Mouse (Mus musculus) intestine, postnatal 0 days (tissue): ENCODE data around the gene Myo9b. TPM values are rescaled to one million over a fixed set of nuclear protein-coding genes. Genes with fewer than 3 reads are reported as not detected.
A peak's percentile ranks its signal among the peaks of the same experiment; 100 is the strongest.
"Not testable (repeated sequence)": the region's sequence is repeated elsewhere in the genome, so short reads cannot be mapped to it uniquely, and the experiment has no call there.

ENCODE experiments used
- ATAC-seq: fragments of 200-750 bp; cut with Nextera tagmentation; 2 replicates; pipeline ENCODE4 v1.8.0; 2017; ENCODE audit warnings: mild to moderate bottlenecking, moderate TSS enrichment, moderate library complexity
- H3K27ac ChIP-seq: fragments of 300-500 bp; sonication (generic); 2 replicates; pipeline ENCODE4 v1.5.1; 2014; ENCODE audit warnings: mild to moderate bottlenecking, low read depth, low read length, moderate library complexity
- H3K27me3 ChIP-seq: fragments of 300-500 bp; sonication (generic); replicated peaks from 2 replicates; pipeline ENCODE4 v1.6.1; 2014; ENCODE audit warnings: low read length, mixed read lengths; ENCODE audit not compliant: control insufficient read depth, insufficient read depth
- H3K36me3 ChIP-seq: fragments of 300-500 bp; sonication (generic); 2 replicates; pipeline ENCODE4 v1.6.1; 2014; ENCODE audit warnings: mild to moderate bottlenecking, moderate library complexity; ENCODE audit not compliant: control insufficient read depth, insufficient read depth
- H3K4me1 ChIP-seq: fragments of 300-500 bp; sonication (generic); replicated peaks from 2 replicates; pipeline ENCODE4 v1.6.1; 2014; ENCODE audit warnings: antibody characterized with exemption, low read length, mixed read lengths; ENCODE audit not compliant: control insufficient read depth, insufficient read depth
- H3K4me2 ChIP-seq: fragments of 300-500 bp; sonication (generic); replicated peaks from 2 replicates; pipeline ENCODE4 v1.6.1; 2014; ENCODE audit warnings: low read depth, mild to moderate bottlenecking, moderate library complexity
- H3K4me3 ChIP-seq: fragments of 300-500 bp; sonication (generic); 2 replicates; pipeline ENCODE4 v1.5.1; 2014; ENCODE audit warnings: low read depth, low read length
- H3K9ac ChIP-seq: fragments of 300-500 bp; sonication (generic); 2 replicates; pipeline ENCODE4 v1.6.1; 2014; ENCODE audit warnings: mild to moderate bottlenecking, low read depth, low read length
- H3K9me3 ChIP-seq: fragments of 300-500 bp; sonication (generic); 2 replicates; pipeline ENCODE4 v1.6.1; 2016; ENCODE audit warnings: mixed run types; ENCODE audit not compliant: control insufficient read depth
- CTCF ChIP-seq: sonication (generic); IDR thresholded peaks from 2 replicates; pipeline ENCODE4 v1.5.1; 2016; ENCODE audit warnings: low read depth, mild to moderate bottlenecking, control low read depth, antibody characterized with exemption, moderate library complexity
- WGBS: fragments of 180-500 bp; shearing (Covaris S2); extraction: QIAGEN DNeasy Blood & Tissue Kit; methylation state at CpG from one replicate; pipeline ENCODE4 v1.1.7; 2014; 5-methylcytosine and 5-hydroxymethylcytosine counted together
- polyA plus RNA-seq: library from polyadenylated mRNA; unstranded; fragments of >200 nt; fragmentation: Nextera tagmentation; extraction: Ambion mirVana; gene quantifications from 2 replicates; pipeline ENCODE4 v1.2.1, GENCODE M21; 2015

Gene Myo9b
- polyA plus RNA-seq, 1 experiment from 2014 or later: 6.5 TPM

DNA sequence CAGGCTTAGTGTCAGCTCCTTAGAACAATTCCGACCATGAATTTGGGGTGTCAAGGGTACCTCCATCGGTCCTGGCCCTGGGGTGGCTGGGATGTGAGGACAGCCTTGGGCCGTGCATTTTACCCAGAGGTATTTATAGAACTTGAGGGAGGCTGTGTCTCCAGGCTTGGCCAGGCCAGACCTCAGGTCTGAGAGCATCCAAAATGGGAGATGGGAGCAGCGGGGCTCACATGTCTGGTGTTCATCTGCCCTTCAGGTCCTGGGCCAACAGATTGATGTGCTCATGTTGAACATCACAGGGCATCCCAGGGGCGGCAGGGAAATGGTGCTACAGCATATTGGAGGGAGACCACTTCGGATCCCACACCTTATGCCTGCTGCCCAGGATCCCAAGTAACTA, 18.8 kb downstream of the Myo9b start:
- WGBS: 95% methylated on average over 6 of the region's 6 CpGs
- Histone ChIP-seq H3K9me3 (no peaks in the 10 kb centered on the region), H3K36me3 (peaks cover 24% of the 10 kb centered on the region), H3K4me3 (no peak overlapping the region), H3K9ac (no peak overlapping the region), H3K27ac (no peak overlapping the region), H3K4me2 (no peak overlapping the region), H3K4me1 (0 out of 2 replicates have a peak, but pooled peaks cover 3% of the 10 kb centered on the region), H3K27me3 (no peaks in the 10 kb centered on the region)
- no peak for TF ChIP-seq CTCF
- no peak for ATAC-seq

DNA sequence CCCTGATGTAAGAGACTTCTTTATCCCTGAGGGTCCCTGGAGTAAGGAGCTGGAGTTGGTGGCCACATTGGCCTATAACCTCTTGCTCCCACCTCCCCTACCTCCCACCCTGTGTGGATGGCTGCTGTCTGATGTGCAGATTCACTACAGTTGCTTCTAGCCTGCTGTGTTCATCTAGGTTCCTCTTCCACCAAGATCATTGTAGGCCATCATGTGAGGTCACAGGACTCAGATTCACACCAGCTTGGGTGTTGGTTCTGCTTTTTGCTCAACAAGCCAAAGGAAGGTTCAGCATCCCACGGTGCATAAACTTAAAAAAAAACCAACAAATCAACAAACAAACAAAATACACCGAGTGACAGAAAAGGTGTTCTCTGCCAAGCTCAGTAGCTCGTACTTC, 21.4 kb downstream of the Myo9b start:
- not testable (repeated sequence) for ATAC-seq, H3K4me2 ChIP-seq, H3K9me3 ChIP-seq, H3K27me3 ChIP-seq, H3K27ac ChIP-seq, H3K9ac ChIP-seq, H3K4me1 ChIP-seq, H3K4me3 ChIP-seq
- H3K36me3 ChIP-seq: peaks cover 29% of the 10 kb centered on the region
- 94% methylated on average over 3 of the region's 3 CpGs for WGBS

GRCm38 (mm10) chr8:71296188-71296621, 23.7 kb downstream of the Myo9b start:
- no peak for ATAC-seq
- Histone ChIP-seq H3K27ac (no peak overlapping the region), H3K9ac (no peak overlapping the region), H3K4me3 (no peak overlapping the region), H3K36me3 (peaks cover 13% of the 10 kb centered on the region), H3K9me3 (no peaks in the 10 kb centered on the region), H3K4me1 (peaks cover 3% of the 10 kb centered on the region; the same call in 1 of the 2 replicates), H3K4me2 (no peak overlapping the region), H3K27me3 (no peaks in the 10 kb centered on the region)
- 93% methylated on average over 2 of the region's 2 CpGs for WGBS
- TF ChIP-seq CTCF: no peak

DNA sequence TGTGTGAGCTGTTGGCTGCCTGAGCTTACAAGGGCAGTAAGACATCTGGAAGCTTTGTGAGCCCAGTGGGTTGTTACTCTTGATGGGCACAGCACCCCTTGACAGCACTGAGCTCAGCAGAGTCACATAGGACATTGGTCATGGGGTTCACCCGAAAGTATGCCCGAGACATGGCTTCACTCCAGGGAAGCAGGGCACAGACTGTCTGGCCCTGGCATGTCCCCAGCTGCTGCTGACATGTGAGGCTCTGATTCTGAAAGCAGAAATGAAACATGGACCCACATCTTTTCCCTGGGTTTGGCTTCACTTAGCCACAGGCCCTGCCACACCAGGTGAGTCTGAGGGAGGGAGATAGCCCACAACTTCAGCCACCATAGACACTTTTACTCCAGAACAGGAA, 24.3 kb downstream of the Myo9b start:
- Histone ChIP-seq H3K4me3 (no peak overlapping the region), H3K36me3 (peaks cover 9% of the 10 kb centered on the region; the same call in 1 of the 2 replicates), H3K9ac (no peak overlapping the region), H3K9me3 (no peaks in the 10 kb centered on the region), H3K4me1 (peaks cover 3% of the 10 kb centered on the region; the same call in 1 of the 2 replicates), H3K27ac (peak overlapping the region; percentile 57; the same call in 1 of the 2 replicates), H3K4me2 (no peak overlapping the region), H3K27me3 (no peaks in the 10 kb centered on the region)
- TF ChIP-seq CTCF: no peak
- ATAC-seq: no peak
- 100% methylated on average over 2 of the region's 2 CpGs for WGBS

- no peak for ATAC-seq
- Histone ChIP-seq H3K27me3 (no peaks in the 10 kb centered on the region), H3K9me3 (no peaks in the 10 kb centered on the region), H3K4me2 (no peak overlapping the region), H3K9ac (no peak overlapping the region), H3K27ac (no peak overlapping the region), H3K36me3 (peaks cover 16% of the 10 kb centered on the region; the same call in 1 of the 2 replicates), H3K4me1 (peaks cover 3% of the 10 kb centered on the region; the same call in 1 of the 2 replicates), H3K4me3 (no peak overlapping the region)
- TF ChIP-seq CTCF: no peak
- WGBS: 79% methylated on average over 1 of the region's 1 CpGs
These were observed 24.9 kb downstream of the Myo9b start for GRCm38 (mm10) chr8:71297439-71297838.

DNA sequence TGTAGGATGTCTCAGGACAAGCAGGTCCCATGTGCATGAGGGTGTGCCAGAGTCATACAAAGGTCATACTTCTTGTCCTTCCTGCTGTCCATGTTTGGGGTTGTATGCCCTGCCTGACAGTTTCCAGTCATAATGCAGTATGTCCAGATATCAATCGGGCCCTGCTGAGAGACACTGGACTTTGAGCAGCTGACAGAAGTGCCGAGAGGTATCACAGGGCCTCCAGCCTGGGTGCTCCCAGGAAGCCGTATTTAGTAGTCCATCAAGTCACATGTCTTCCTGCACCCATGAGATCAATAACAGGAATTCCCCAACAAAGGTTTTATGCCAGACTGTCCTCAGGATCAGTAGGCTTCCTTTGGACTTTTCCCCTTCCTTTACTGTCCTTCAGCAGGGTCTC, 27.2 kb downstream of the Myo9b start:
- Histone ChIP-seq H3K4me3 (no peak overlapping the region), H3K4me2 (no peak overlapping the region), H3K9ac (no peak overlapping the region), H3K27ac (peak overlapping the region; percentile 57), H3K27me3 (no peaks in the 10 kb centered on the region), H3K9me3 (0 out of 2 replicates have a peak, but pooled peaks cover 5% of the 10 kb centered on the region), H3K4me1 (peaks cover 3% of the 10 kb centered on the region; the same call in 1 of the 2 replicates), H3K36me3 (peaks cover 16% of the 10 kb centered on the region; the same call in 1 of the 2 replicates)
- peak; percentile 92 for ATAC-seq
- WGBS: 43% methylated on average over 3 of the region's 3 CpGs
- no peak for TF ChIP-seq CTCF
